ENCODE assay signal across 7 mouse cellular contexts in the genomic region with DNA sequence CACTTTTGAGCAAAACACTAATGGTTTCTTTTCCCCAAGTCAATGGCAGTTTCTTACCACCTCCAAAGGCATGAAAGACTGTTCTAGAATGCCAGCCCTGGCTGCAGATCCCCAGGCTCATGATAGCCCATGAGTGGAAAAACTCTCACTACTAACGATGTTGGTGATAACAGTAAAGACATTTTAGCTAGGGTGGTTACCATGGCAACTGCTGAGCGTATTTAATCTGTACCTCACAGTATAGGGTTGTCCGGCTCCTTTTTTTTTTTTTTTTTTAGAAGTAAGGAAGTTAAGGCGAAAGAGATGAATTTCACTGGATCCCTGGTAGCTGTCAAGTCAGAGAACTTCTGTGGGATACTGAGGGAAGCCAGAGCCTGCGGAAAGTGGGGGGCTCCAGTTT.
DNase-seq lines count a peak whose midpoint lies in the region; ATAC-seq and TF ChIP-seq lines count a peak whose summit lies in the region.

No protein-coding gene starts in this region.

- ATAC-seq in kidney, embryonic 15.5 days (replicated peaks; ENCODE audit: low FRiP score), result no peak
- ATAC-seq in G1E (ENCODE audit: extremely low read depth, insufficient number of reproducible peaks, low FRiP score, poor library complexity, severe bottlenecking), result 0 out of 2 replicates have a peak, but pooled peaks have one; percentile 15
- ATAC-seq in limb, embryonic 13.5 days (ENCODE audit: low FRiP score, low read depth), result no peak

- TF ChIP-seq CTCF in G1E (IDR thresholded peaks at IDR 0.05; ENCODE audit: low read depth, low read length), result no peak

- H3K9ac ChIP-seq in kidney, embryonic 15.5 days, result no peak overlapping the region
- H3K9ac ChIP-seq in limb, embryonic 13.5 days, result no peak overlapping the region

- 20% methylated on average over 5 of the region's 5 CpGs for WGBS in kidney, embryonic 15.5 days
- 40% methylated on average over 5 of the region's 5 CpGs for WGBS in limb, embryonic 13.5 days

- H3K4me1 ChIP-seq in kidney, embryonic 15.5 days, result peaks cover 34% of the 10 kb centered on the region
- H3K4me1 ChIP-seq in G1E (ENCODE audit: insufficient read depth, low read depth, low read length), result peaks cover 6% of the 10 kb centered on the region; the same call in 1 of the 2 replicates
- H3K4me1 ChIP-seq in limb, embryonic 13.5 days, result peaks cover 39% of the 10 kb centered on the region

- no peaks in the 10 kb centered on the region for H3K36me3 ChIP-seq in kidney, embryonic 15.5 days
- no peaks in the 10 kb centered on the region for H3K36me3 ChIP-seq in G1E (replicated peaks)
- no peaks in the 10 kb centered on the region for H3K36me3 ChIP-seq in limb, embryonic 13.5 days

- no peak overlapping the region for H3K4me3 ChIP-seq in kidney, embryonic 15.5 days (replicated peaks)
- no peak overlapping the region for H3K4me3 ChIP-seq in G1E (ENCODE audit: low read depth, low read length)
- no peak overlapping the region for H3K4me3 ChIP-seq in limb, embryonic 13.5 days

- H3K27me3 ChIP-seq in kidney, embryonic 15.5 days, result no peaks in the 10 kb centered on the region
- H3K27me3 ChIP-seq in G1E (ENCODE audit: insufficient read depth, low read length), result peaks cover 22% of the 10 kb centered on the region
- H3K27me3 ChIP-seq in limb, embryonic 13.5 days, result no peaks in the 10 kb centered on the region

- peak overlapping the region; percentile 38; the same call in 1 of the 2 replicates for H3K4me2 ChIP-seq in kidney, embryonic 15.5 days
- no peak overlapping the region for H3K4me2 ChIP-seq in limb, embryonic 13.5 days (replicated peaks)

- no peak for DNase-seq in kidney, adult 11 months
- DNase-seq in G1E (ENCODE audit: low spot score), result no peak
- peak; percentile 14 for DNase-seq in c-Kit-positive CD71-positive TER-119-negative erythroid progenitor cells, embryonic 14.5 days (ENCODE audit: low read depth)
- DNase-seq in cerebellum, postnatal 36 days, result no peak
- no peak for DNase-seq in cerebellum, adult 9-11 months

- H3K27ac ChIP-seq in kidney, embryonic 15.5 days, result peak overlapping the region; percentile 95
- H3K27ac ChIP-seq in limb, embryonic 13.5 days, result peak overlapping the region; percentile 64; the same call in 1 of the 2 replicates

- no peaks in the 10 kb centered on the region for H3K9me3 ChIP-seq in kidney, embryonic 15.5 days (replicated peaks)
- no peaks in the 10 kb centered on the region for H3K9me3 ChIP-seq in G1E (replicated peaks)
- H3K9me3 ChIP-seq in limb, embryonic 13.5 days, result no peaks in the 10 kb centered on the region
